9 mouse cellular contexts compared by ENCODE assay signal in the genomic region with DNA sequence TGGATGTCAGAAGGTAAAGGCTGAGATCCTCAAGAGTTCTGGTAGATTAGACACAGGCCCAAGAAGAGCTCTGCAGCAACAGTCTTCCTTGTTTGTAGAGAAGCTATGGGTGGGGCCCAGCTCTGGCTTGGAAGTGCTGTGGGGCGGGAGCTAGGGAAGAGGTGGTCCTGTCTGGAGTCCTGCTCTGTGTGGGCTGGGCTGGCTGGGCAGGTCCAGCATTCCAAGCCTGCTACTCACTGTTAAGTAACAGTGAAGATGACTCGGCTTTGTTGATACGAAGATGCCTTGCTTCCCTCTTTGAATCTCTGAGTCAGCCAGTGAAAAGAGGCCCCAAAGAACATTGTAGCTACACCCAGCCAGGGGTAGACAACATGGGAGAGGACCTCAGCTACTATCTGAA. TPM values are rescaled to one million over a fixed set of nuclear protein-coding genes. Genes with fewer than 3 reads are reported as not detected.
DNase-seq lines count a peak whose midpoint lies in the region; ATAC-seq lines count a peak whose summit lies in the region.
"Had no signal": no experiment of that assay in that cellular context is flagged by ENCODE, and none has a peak within 500 bp of the region (broad histone marks: within the 10 kb centered on the region; RNA-seq: fewer than 3 reads in every experiment).

No protein-coding gene starts in this region.

- DNase-seq in embryonic facial prominence, embryonic 10.5 days (ENCODE audit: low spot score): no peak
- peak; percentile 44 to 54 for DNase-seq in monocyte, adult 2 months (ENCODE audit: low read depth in 1 of 2, low spot score in 2 of 2)
- no peak for DNase-seq in retina, embryonic 14.5 days (ENCODE audit: low spot score)

- 59% methylated on average over 3 of the region's 3 CpGs for WGBS in embryonic facial prominence, embryonic 13.5 days
- 68% methylated on average over 3 of the region's 3 CpGs for WGBS in embryonic facial prominence, embryonic 10.5 days
- 47% methylated on average over 3 of the region's 3 CpGs for WGBS in embryonic facial prominence, embryonic 15.5 days
- 19% methylated on average over 3 of the region's 3 CpGs for WGBS in intestine, embryonic 15.5 days
- 62% methylated on average over 3 of the region's 3 CpGs for WGBS in hindbrain, embryonic 12.5 days

- no peaks in the 10 kb centered on the region for H3K9me3 ChIP-seq in embryonic facial prominence, embryonic 13.5 days
- H3K9me3 ChIP-seq in embryonic facial prominence, embryonic 10.5 days: no peaks in the 10 kb centered on the region
- no peaks in the 10 kb centered on the region for H3K9me3 ChIP-seq in embryonic facial prominence, embryonic 15.5 days (replicated peaks)
- no peaks in the 10 kb centered on the region for H3K9me3 ChIP-seq in intestine, embryonic 15.5 days
- H3K9me3 ChIP-seq in hindbrain, embryonic 12.5 days (replicated peaks): no peaks in the 10 kb centered on the region
- H3K9me3 ChIP-seq: midbrain, embryonic 12.5 days had no signal

- peak overlapping the region; percentile 57; the same call in 1 of the 2 replicates for H3K27ac ChIP-seq in embryonic facial prominence, embryonic 13.5 days
- no peak overlapping the region; the same call in 1 of the 2 replicates for H3K27ac ChIP-seq in embryonic facial prominence, embryonic 10.5 days (replicated peaks)
- peak overlapping the region; percentile 87 for H3K27ac ChIP-seq in embryonic facial prominence, embryonic 15.5 days (replicated peaks)
- no peak overlapping the region for H3K27ac ChIP-seq in intestine, embryonic 15.5 days
- no peak overlapping the region for H3K27ac ChIP-seq in hindbrain, embryonic 12.5 days
- H3K27ac ChIP-seq: midbrain, embryonic 12.5 days had no signal

- no peak overlapping the region for H3K9ac ChIP-seq in embryonic facial prominence, embryonic 13.5 days
- H3K9ac ChIP-seq in embryonic facial prominence, embryonic 15.5 days: no peak overlapping the region
- H3K9ac ChIP-seq in intestine, embryonic 15.5 days: no peak overlapping the region
- no peak overlapping the region for H3K9ac ChIP-seq in hindbrain, embryonic 12.5 days
- H3K9ac ChIP-seq: midbrain, embryonic 12.5 days had no signal

- H3K27me3 ChIP-seq in embryonic facial prominence, embryonic 13.5 days: no peaks in the 10 kb centered on the region
- H3K27me3 ChIP-seq in embryonic facial prominence, embryonic 10.5 days (replicated peaks; ENCODE audit: low read depth, poor library complexity, severe bottlenecking): no peaks in the 10 kb centered on the region
- no peaks in the 10 kb centered on the region for H3K27me3 ChIP-seq in embryonic facial prominence, embryonic 15.5 days
- no peaks in the 10 kb centered on the region for H3K27me3 ChIP-seq in intestine, embryonic 15.5 days (replicated peaks)
- H3K27me3 ChIP-seq in hindbrain, embryonic 12.5 days: no peaks in the 10 kb centered on the region
- H3K27me3 ChIP-seq: midbrain, embryonic 12.5 days had no signal

- H3K4me3 ChIP-seq in embryonic facial prominence, embryonic 13.5 days: no peak overlapping the region
- no peak overlapping the region for H3K4me3 ChIP-seq in embryonic facial prominence, embryonic 10.5 days
- H3K4me3 ChIP-seq in embryonic facial prominence, embryonic 15.5 days (replicated peaks): peak overlapping the region; percentile 30; the same call in 1 of the 2 replicates
- no peak overlapping the region for H3K4me3 ChIP-seq in intestine, embryonic 15.5 days (replicated peaks)
- H3K4me3 ChIP-seq in hindbrain, embryonic 12.5 days: no peak overlapping the region
- H3K4me3 ChIP-seq: midbrain, embryonic 12.5 days had no signal

- H3K36me3 ChIP-seq in embryonic facial prominence, embryonic 13.5 days: no peaks in the 10 kb centered on the region
- H3K36me3 ChIP-seq in embryonic facial prominence, embryonic 10.5 days (replicated peaks): no peaks in the 10 kb centered on the region
- no peaks in the 10 kb centered on the region for H3K36me3 ChIP-seq in embryonic facial prominence, embryonic 15.5 days
- H3K36me3 ChIP-seq in intestine, embryonic 15.5 days: no peaks in the 10 kb centered on the region
- H3K36me3 ChIP-seq in hindbrain, embryonic 12.5 days: no peaks in the 10 kb centered on the region
- H3K36me3 ChIP-seq: midbrain, embryonic 12.5 days had no signal

- 0 out of 2 replicates have a peak overlapping the region, but pooled peaks have one; percentile 4 for H3K4me2 ChIP-seq in embryonic facial prominence, embryonic 13.5 days
- H3K4me2 ChIP-seq in embryonic facial prominence, embryonic 15.5 days (replicated peaks): peak overlapping the region; percentile 27
- H3K4me2 ChIP-seq in intestine, embryonic 15.5 days (replicated peaks): no peak overlapping the region
- no peak overlapping the region for H3K4me2 ChIP-seq in hindbrain, embryonic 12.5 days (replicated peaks)
- H3K4me2 ChIP-seq: midbrain, embryonic 12.5 days had no signal

- peaks cover 11% of the 10 kb centered on the region for H3K4me1 ChIP-seq in embryonic facial prominence, embryonic 13.5 days
- H3K4me1 ChIP-seq in embryonic facial prominence, embryonic 10.5 days: peaks cover 21% of the 10 kb centered on the region
- H3K4me1 ChIP-seq in embryonic facial prominence, embryonic 15.5 days: peaks cover 21% of the 10 kb centered on the region
- no peaks in the 10 kb centered on the region for H3K4me1 ChIP-seq in intestine, embryonic 15.5 days (replicated peaks)
- no peaks in the 10 kb centered on the region for H3K4me1 ChIP-seq in hindbrain, embryonic 12.5 days
- H3K4me1 ChIP-seq: midbrain, embryonic 12.5 days had no signal

- peak; percentile 63; the same call in 1 of the 2 replicates for ATAC-seq in embryonic facial prominence, embryonic 13.5 days (ENCODE audit: insufficient number of reproducible peaks, insufficient read depth, low FRiP score, low TSS enrichment, low read depth)
- peak; percentile 75; the same call in 1 of the 2 replicates for ATAC-seq in embryonic facial prominence, embryonic 15.5 days (ENCODE audit: insufficient number of reproducible peaks, low FRiP score, low TSS enrichment, low read depth)
- peak; percentile 89 for ATAC-seq in intestine, embryonic 15.5 days
- no peak for ATAC-seq in inflammation-experienced regulatory T-cells, adult 6 months
- ATAC-seq in hindbrain, embryonic 12.5 days (ENCODE audit: low FRiP score): no peak

RNA-seq across cellular contexts. Expression of a gene that starts 1.9 kb away (rescaled TPM):
- polyA plus RNA-seq in embryonic facial prominence, embryonic 13.5 days (2015; fragmentation: Nextera tagmentation; extraction: Ambion mirVana): 4.9 and 5.0 TPM in 2 replicates
- 0.64 and 0.91 TPM in 2 replicates for polyA plus RNA-seq in embryonic facial prominence, embryonic 10.5 days (2016; fragmentation: Nextera tagmentation; extraction: Ambion mirVana)
- 17.0 and 19.2 TPM in 2 replicates for polyA plus RNA-seq in embryonic facial prominence, embryonic 15.5 days (2015; fragmentation: Nextera tagmentation; extraction: Ambion mirVana)
- 4.2 and 5.0 TPM in 2 replicates for polyA plus RNA-seq in intestine, embryonic 15.5 days (2015; fragmentation: Nextera tagmentation; extraction: Ambion mirVana)
- under 1 TPM in 2 of 3 experiments, not detected in 1; 0.15 to 0.46 TPM for polyA plus RNA-seq in inflammation-experienced regulatory T-cells, adult 6 months (2017; shearing (Covaris generic))
- 0.61 and 0.76 TPM in 2 replicates for polyA plus RNA-seq in hindbrain, embryonic 12.5 days (2016; fragmentation: Nextera tagmentation; extraction: Ambion mirVana)

RNA-seq across cellular contexts. Expression of a gene that starts 52.3 kb away (rescaled TPM):
- polyA plus RNA-seq in embryonic facial prominence, embryonic 13.5 days (2015; fragmentation: Nextera tagmentation; extraction: Ambion mirVana): 0.33 TPM in 1 of 2 replicates, not detected in the other
- polyA plus RNA-seq in embryonic facial prominence, embryonic 10.5 days (2016; fragmentation: Nextera tagmentation; extraction: Ambion mirVana): 0.06 TPM in 1 of 2 replicates, not detected in the other
- polyA plus RNA-seq in embryonic facial prominence, embryonic 15.5 days (2015; fragmentation: Nextera tagmentation; extraction: Ambion mirVana): 1.1 and 1.3 TPM in 2 replicates
- 0.85 and 2.1 TPM in 2 replicates for polyA plus RNA-seq in intestine, embryonic 15.5 days (2015; fragmentation: Nextera tagmentation; extraction: Ambion mirVana)
- polyA plus RNA-seq in inflammation-experienced regulatory T-cells, adult 6 months (2017; shearing (Covaris generic)): 10 to 100 TPM; 17.6 to 47.6 (median 27.0) TPM
- polyA plus RNA-seq in hindbrain, embryonic 12.5 days (2016; fragmentation: Nextera tagmentation; extraction: Ambion mirVana): 0.41 TPM in 1 of 2 replicates, not detected in the other

RNA-seq across cellular contexts. Expression of a gene that starts 53.4 kb away (rescaled TPM):
- polyA plus RNA-seq in embryonic facial prominence, embryonic 13.5 days (2015; fragmentation: Nextera tagmentation; extraction: Ambion mirVana): not detected in 2 replicates
- 0.73 TPM in 1 of 2 replicates, not detected in the other for polyA plus RNA-seq in embryonic facial prominence, embryonic 10.5 days (2016; fragmentation: Nextera tagmentation; extraction: Ambion mirVana)
- polyA plus RNA-seq in embryonic facial prominence, embryonic 15.5 days (2015; fragmentation: Nextera tagmentation; extraction: Ambion mirVana): 0.28 and 0.72 TPM in 2 replicates
- 0.68 and 3.6 TPM in 2 replicates for polyA plus RNA-seq in intestine, embryonic 15.5 days (2015; fragmentation: Nextera tagmentation; extraction: Ambion mirVana)
- polyA plus RNA-seq in inflammation-experienced regulatory T-cells, adult 6 months (2017; shearing (Covaris generic)): not detected
- polyA plus RNA-seq in hindbrain, embryonic 12.5 days (2016; fragmentation: Nextera tagmentation; extraction: Ambion mirVana): 0.07 and 0.13 TPM in 2 replicates
- polyA plus RNA-seq: midbrain, embryonic 12.5 days had no signal

Comparison
In these comparisons a context has a peak if more than half of its experiments do, and no peak if none do; other contexts are left out.
1. H3K27ac ChIP-seq: peak in embryonic facial prominence, embryonic 13.5 days (single experiment) and embryonic facial prominence, embryonic 15.5 days (single experiment); none in embryonic facial prominence, embryonic 10.5 days (single experiment), intestine, embryonic 15.5 days (single experiment) and hindbrain, embryonic 12.5 days (single experiment).
2. ATAC-seq: peak in embryonic facial prominence, embryonic 13.5 days (single experiment), embryonic facial prominence, embryonic 15.5 days (single experiment) and intestine, embryonic 15.5 days (single experiment); none in inflammation-experienced regulatory T-cells, adult 6 months (single experiment) and hindbrain, embryonic 12.5 days (single experiment).
3. H3K4me2 ChIP-seq: peak in embryonic facial prominence, embryonic 13.5 days (single experiment) and embryonic facial prominence, embryonic 15.5 days (single experiment); none in intestine, embryonic 15.5 days (single experiment) and hindbrain, embryonic 12.5 days (single experiment).
4. DNase-seq: peak in monocyte, adult 2 months (2 of 2); none in embryonic facial prominence, embryonic 10.5 days (single experiment) and retina, embryonic 14.5 days (single experiment).